Mouse (Mus musculus): ENCODE results near the gene Noct. TPM values are rescaled to one million over a fixed set of nuclear protein-coding genes. Genes with fewer than 3 reads are reported as not detected.

Noct gene
- polyA plus RNA-seq, 1 experiment from 2014 or later = 11.4 TPM

DNA sequence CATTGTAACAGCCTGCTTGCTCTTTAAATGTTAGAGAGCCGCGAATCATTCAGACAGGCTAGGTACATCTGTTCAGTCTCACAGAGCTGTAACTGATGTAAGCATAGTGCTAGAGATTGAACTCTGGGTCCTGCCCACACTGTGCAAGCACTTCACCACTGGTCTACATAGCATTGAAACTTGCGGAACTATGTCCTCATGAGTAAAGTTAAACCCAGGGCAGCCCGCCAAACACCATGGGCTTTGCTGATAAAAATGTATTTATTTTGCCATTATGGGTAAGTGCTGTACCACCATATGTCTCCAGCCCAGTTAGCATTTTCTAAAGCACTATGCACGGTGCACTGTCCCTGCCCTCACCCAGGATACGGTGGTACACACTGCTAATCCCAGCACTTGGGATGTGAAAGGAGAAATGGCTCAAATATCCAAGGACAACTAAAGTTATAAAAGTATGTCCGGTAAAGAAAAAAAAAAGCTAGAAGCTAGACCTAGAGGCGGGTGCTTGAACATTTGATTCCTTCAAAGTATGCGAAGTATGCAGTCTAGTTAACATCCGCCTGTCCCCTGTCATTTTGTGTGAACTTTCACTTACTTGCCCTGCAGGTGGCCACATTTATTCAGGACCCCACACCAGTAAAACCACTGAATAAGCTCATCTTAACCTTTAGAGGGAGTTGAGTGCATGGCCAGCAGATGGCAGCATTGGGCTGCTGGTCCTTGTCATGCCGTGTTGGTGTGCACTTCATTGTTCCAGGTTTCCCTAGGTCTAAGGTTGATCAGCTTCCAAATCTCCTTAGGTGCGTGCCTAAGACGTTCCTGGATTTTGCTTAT is 9.9 kb downstream of the Noct start:
- Histone ChIP-seq H3K9ac (replicated peaks) (0 out of 2 replicates have a peak overlapping the region, but pooled peaks have one; percentile 1), H3K27me3 (ENCODE audit: insufficient read depth, low read length) (no peaks in the 10 kb centered on the region), H3K4me2 (ENCODE audit: low read depth, low read length) (peak overlapping the region; percentile 29), H3K36me3 (replicated peaks; ENCODE audit: insufficient read depth, low read length) (no peaks in the 10 kb centered on the region; the same call in none of the 2 replicates), H3K9me3 (ENCODE audit: low read length) (no peaks in the 10 kb centered on the region), H3K4me1 (ENCODE audit: insufficient read depth) (peaks cover 46% of the 10 kb centered on the region), H3K27ac (ENCODE audit: low read depth) (peak overlapping the region; percentile 92), H3K4me3 (ENCODE audit: low read depth, low read length) (no peak overlapping the region)
- TF ChIP-seq CTCF (IDR thresholded peaks at IDR 0.05; ENCODE audit: low read depth) (peak; percentile 100), EP300 (IDR thresholded peaks at IDR 0.05; ENCODE audit: low read depth) (no peak)
- ATAC-seq (peak; percentile 77), DNase-seq (peak; percentile 89)
- 35% methylated on average over 13 of the region's 13 CpGs for WGBS (ENCODE audit: insufficient replicate concordance)

DNA sequence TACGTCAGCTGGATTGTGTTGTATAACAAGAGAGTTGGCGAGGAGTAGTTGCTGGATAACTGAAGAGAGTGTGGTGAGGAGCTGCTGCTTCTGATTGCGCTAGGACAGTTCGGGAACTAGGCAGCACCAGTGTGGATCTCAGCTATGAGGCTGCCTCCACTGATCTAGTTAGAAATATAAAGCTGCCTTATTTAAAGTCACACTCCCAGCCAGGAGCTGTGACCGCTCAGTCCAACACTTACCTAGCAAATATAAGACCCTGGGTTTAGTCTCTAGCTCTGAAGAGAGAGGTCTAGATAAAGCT is 10.5 kb downstream of the Noct start:
- no peak for ATAC-seq
- H3K4me1 ChIP-seq (ENCODE audit: insufficient read depth) = peaks cover 42% of the 10 kb centered on the region
- no peak overlapping the region for H3K4me3 ChIP-seq (ENCODE audit: low read depth, low read length)
- no peaks in the 10 kb centered on the region for H3K27me3 ChIP-seq (ENCODE audit: insufficient read depth, low read length)
- DNase-seq = no peak
- H3K9ac ChIP-seq (replicated peaks) = no peak overlapping the region
- H3K27ac ChIP-seq (ENCODE audit: low read depth) = peak overlapping the region; percentile 92
- TF ChIP-seq CTCF (IDR thresholded peaks at IDR 0.05; ENCODE audit: low read depth) (no peak), EP300 (IDR thresholded peaks at IDR 0.05; ENCODE audit: low read depth) (no peak)
- no peak overlapping the region for H3K4me2 ChIP-seq (ENCODE audit: low read depth, low read length)
- peaks cover 4% of the 10 kb centered on the region for H3K36me3 ChIP-seq (replicated peaks; ENCODE audit: insufficient read depth, low read length)
- WGBS (ENCODE audit: insufficient replicate concordance) = 75% methylated on average over 5 of the region's 5 CpGs
- H3K9me3 ChIP-seq (ENCODE audit: low read length) = no peaks in the 10 kb centered on the region

- 47% methylated on average over 7 of the region's 7 CpGs for WGBS (ENCODE audit: insufficient replicate concordance)
- ATAC-seq (no peak), DNase-seq (no peak)
- Histone ChIP-seq H3K36me3 (replicated peaks; ENCODE audit: insufficient read depth, low read length) (peaks cover 5% of the 10 kb centered on the region), H3K9ac (replicated peaks) (no peak overlapping the region), H3K4me1 (ENCODE audit: insufficient read depth) (peaks cover 11% of the 10 kb centered on the region; the same call in 1 of the 2 replicates), H3K9me3 (ENCODE audit: low read length) (no peaks in the 10 kb centered on the region), H3K27me3 (ENCODE audit: insufficient read depth, low read length) (no peaks in the 10 kb centered on the region), H3K27ac (ENCODE audit: low read depth) (no peak overlapping the region), H3K4me2 (ENCODE audit: low read depth, low read length) (no peak overlapping the region), H3K4me3 (ENCODE audit: low read depth, low read length) (no peak overlapping the region)
- no peak for TF ChIP-seq CTCF (IDR thresholded peaks at IDR 0.05; ENCODE audit: low read depth)
- no peak for TF ChIP-seq EP300 (IDR thresholded peaks at IDR 0.05; ENCODE audit: low read depth)
Measured at GRCm38 (mm10) chr3:51238515-51238914, 14.3 kb downstream of the Noct start.

DNA sequence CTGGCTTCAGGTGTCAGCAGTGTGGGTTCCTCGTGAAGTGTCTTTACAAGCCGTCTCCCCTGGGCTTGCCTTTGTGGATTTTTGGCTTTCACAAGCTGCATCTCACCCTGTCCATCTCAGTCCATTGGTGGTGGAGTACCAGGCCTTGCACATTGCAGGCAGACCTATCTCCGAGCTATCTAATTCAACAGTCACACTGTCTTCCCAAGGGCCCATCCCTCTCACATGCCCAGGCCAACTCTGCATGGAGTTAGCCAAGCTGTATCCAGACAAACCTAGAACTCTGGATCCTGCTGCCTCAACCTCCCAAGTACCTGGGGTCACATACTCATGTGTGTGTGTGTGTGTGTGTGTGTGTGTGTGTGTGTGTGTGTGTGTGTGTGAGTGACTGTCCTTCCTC is 15.3 kb downstream of the Noct start:
- 94% methylated on average over 3 of the region's 3 CpGs for WGBS (ENCODE audit: insufficient replicate concordance)
- ATAC-seq (no peak), DNase-seq (no peak)
- Histone ChIP-seq H3K9ac (replicated peaks) (no peak overlapping the region), H3K4me3 (ENCODE audit: low read depth, low read length) (no peak overlapping the region), H3K27me3 (ENCODE audit: insufficient read depth, low read length) (no peaks in the 10 kb centered on the region), H3K36me3 (replicated peaks; ENCODE audit: insufficient read depth, low read length) (peaks cover 5% of the 10 kb centered on the region), H3K4me1 (ENCODE audit: insufficient read depth) (0 out of 2 replicates have a peak, but pooled peaks cover 3% of the 10 kb centered on the region), H3K9me3 (ENCODE audit: low read length) (no peaks in the 10 kb centered on the region), H3K4me2 (ENCODE audit: low read depth, low read length) (no peak overlapping the region), H3K27ac (ENCODE audit: low read depth) (no peak overlapping the region)
- no peak for TF ChIP-seq CTCF (IDR thresholded peaks at IDR 0.05; ENCODE audit: low read depth)
- TF ChIP-seq EP300 (IDR thresholded peaks at IDR 0.05; ENCODE audit: low read depth) = no peak

DNA sequence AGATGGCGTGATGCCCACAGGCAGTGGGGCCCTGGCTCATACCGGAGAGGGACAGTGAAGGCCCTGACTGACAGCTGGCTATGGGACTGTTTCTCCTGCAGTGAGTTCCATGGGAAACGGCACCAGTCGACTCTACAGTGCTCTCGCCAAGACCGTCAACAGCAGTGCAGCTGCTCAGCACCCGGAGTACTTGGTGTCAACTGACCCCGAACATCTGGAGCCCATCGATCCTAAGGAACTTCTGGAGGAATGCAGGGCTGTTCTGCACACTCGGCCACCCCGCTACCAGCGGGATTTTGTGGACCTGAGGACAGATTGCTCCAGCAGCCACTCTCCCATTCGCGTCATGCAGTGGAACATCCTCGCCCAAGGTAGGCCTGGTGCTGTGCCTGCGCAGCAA is 23.5 kb downstream of the Noct start:
- no peak overlapping the region for H3K4me2 ChIP-seq (ENCODE audit: low read depth, low read length)
- H3K4me1 ChIP-seq (ENCODE audit: insufficient read depth) = no peaks in the 10 kb centered on the region
- no peak overlapping the region for H3K9ac ChIP-seq (replicated peaks)
- ATAC-seq = peak; percentile 29; the same call in 1 of the 2 replicates
- H3K9me3 ChIP-seq (ENCODE audit: low read length) = no peaks in the 10 kb centered on the region
- peaks cover 62% of the 10 kb centered on the region for H3K36me3 ChIP-seq (replicated peaks; ENCODE audit: insufficient read depth, low read length)
- H3K27me3 ChIP-seq (ENCODE audit: insufficient read depth, low read length) = no peaks in the 10 kb centered on the region
- DNase-seq = no peak
- no peak overlapping the region for H3K27ac ChIP-seq (ENCODE audit: low read depth)
- 90% methylated on average over 16 of the region's 16 CpGs for WGBS (ENCODE audit: insufficient replicate concordance)
- no peak for TF ChIP-seq CTCF (IDR thresholded peaks at IDR 0.05; ENCODE audit: low read depth)
- TF ChIP-seq EP300 (IDR thresholded peaks at IDR 0.05; ENCODE audit: low read depth) = no peak
- no peak overlapping the region for H3K4me3 ChIP-seq (ENCODE audit: low read depth, low read length)

GRCm38 (mm10) chr3:51248600-51248999 is 24.4 kb downstream of the Noct start:
- Histone ChIP-seq H3K27me3 (ENCODE audit: insufficient read depth, low read length) (no peaks in the 10 kb centered on the region), H3K4me1 (ENCODE audit: insufficient read depth) (no peaks in the 10 kb centered on the region), H3K9ac (replicated peaks) (no peak overlapping the region), H3K4me3 (ENCODE audit: low read depth, low read length) (no peak overlapping the region), H3K27ac (ENCODE audit: low read depth) (no peak overlapping the region), H3K9me3 (ENCODE audit: low read length) (no peaks in the 10 kb centered on the region), H3K4me2 (ENCODE audit: low read depth, low read length) (no peak overlapping the region), H3K36me3 (replicated peaks; ENCODE audit: insufficient read depth, low read length) (peaks cover 71% of the 10 kb centered on the region)
- no peak for DNase-seq
- no peak for TF ChIP-seq EP300 (IDR thresholded peaks at IDR 0.05; ENCODE audit: low read depth)
- no peak for TF ChIP-seq CTCF (IDR thresholded peaks at IDR 0.05; ENCODE audit: low read depth)
- 89% methylated on average over 6 of the region's 6 CpGs for WGBS (ENCODE audit: insufficient replicate concordance)
- no peak for ATAC-seq
